Mouse (Mus musculus): ENCODE results near the gene Trim26. TPM values are rescaled to one million over a fixed set of nuclear protein-coding genes. Genes with fewer than 3 reads are reported as not detected.

Gene Trim26
- total and polyA plus RNA-seq, 2 experiments from 2014 or later: 29.8 to 44.3 TPM

GRCm38 (mm10) chr17:36897552-36898205 is 60.7 kb downstream of the Trim26 start, which contains the start of gene Trim31:
Trim31 (plus strand) TSS chr17:36898118.
- Histone ChIP-seq H3K27me3 (ENCODE audit: insufficient read depth, low read length) (no peaks in the 10 kb centered on the region), H3K4me3 (ENCODE audit: low read depth, low read length) (no peak within 1 kb of the TSS), H3K4me2 (ENCODE audit: low read depth, low read length, poor library complexity, severe bottlenecking) (no peak within 1 kb of the TSS), H3K36me3 (ENCODE audit: insufficient read depth, low read length) (no peaks in the 10 kb centered on the region), H3K4me1 (ENCODE audit: insufficient read depth, low read length) (no peaks in the 10 kb centered on the region), H3K9ac (replicated peaks; ENCODE audit: low read length, poor library complexity, severe bottlenecking) (no peak within 1 kb of the TSS), H3K9me3 (ENCODE audit: low read length) (no peaks in the 10 kb centered on the region), H3K27ac (ENCODE audit: low read depth, low read length) (no peak within 1 kb of the TSS)
- no peak for DNase-seq (ENCODE audit: low spot score)
- no peak for TF ChIP-seq CTCF (IDR thresholded peaks at IDR 0.05)
- 74% methylated on average over 6 of the region's 6 CpGs for WGBS
- ATAC-seq (ENCODE audit: low FRiP score): no peak

- Histone ChIP-seq H3K9me3 (ENCODE audit: low read length) (no peaks in the 10 kb centered on the region), H3K4me3 (ENCODE audit: low read depth, low read length) (no peak overlapping the region), H3K27ac (ENCODE audit: low read depth, low read length) (no peak overlapping the region), H3K4me2 (ENCODE audit: low read depth, low read length, poor library complexity, severe bottlenecking) (no peak overlapping the region), H3K9ac (replicated peaks; ENCODE audit: low read length, poor library complexity, severe bottlenecking) (no peak overlapping the region), H3K4me1 (ENCODE audit: insufficient read depth, low read length) (no peaks in the 10 kb centered on the region), H3K27me3 (ENCODE audit: insufficient read depth, low read length) (no peaks in the 10 kb centered on the region), H3K36me3 (ENCODE audit: insufficient read depth, low read length) (no peaks in the 10 kb centered on the region)
- ATAC-seq (ENCODE audit: low FRiP score) (no peak), DNase-seq (ENCODE audit: low spot score) (no peak)
- TF ChIP-seq CTCF (IDR thresholded peaks at IDR 0.05): no peak
- WGBS: 79% methylated on average over 4 of the region's 4 CpGs
Observed at GRCm38 (mm10) chr17:36899376-36899775, 62.4 kb downstream of the Trim26 start.

- 82% methylated on average over 5 of the region's 5 CpGs for WGBS
- no peak overlapping the region for H3K27ac ChIP-seq (ENCODE audit: low read depth, low read length)
- ATAC-seq (ENCODE audit: low FRiP score): no peak
- no peak overlapping the region for H3K9ac ChIP-seq (replicated peaks; ENCODE audit: low read length, poor library complexity, severe bottlenecking)
- no peak overlapping the region for H3K4me3 ChIP-seq (ENCODE audit: low read depth, low read length)
- H3K4me1 ChIP-seq (ENCODE audit: insufficient read depth, low read length): no peaks in the 10 kb centered on the region
- no peak for DNase-seq (ENCODE audit: low spot score)
- H3K9me3 ChIP-seq (ENCODE audit: low read length): no peaks in the 10 kb centered on the region
- H3K36me3 ChIP-seq (ENCODE audit: insufficient read depth, low read length): no peaks in the 10 kb centered on the region
- no peak overlapping the region for H3K4me2 ChIP-seq (ENCODE audit: low read depth, low read length, poor library complexity, severe bottlenecking)
- no peak for TF ChIP-seq CTCF (IDR thresholded peaks at IDR 0.05)
- no peaks in the 10 kb centered on the region for H3K27me3 ChIP-seq (ENCODE audit: insufficient read depth, low read length)
Observed at GRCm38 (mm10) chr17:36900001-36900400, 63.1 kb downstream of the Trim26 start.

- no peaks in the 10 kb centered on the region for H3K36me3 ChIP-seq (ENCODE audit: insufficient read depth, low read length)
- H3K27me3 ChIP-seq (ENCODE audit: insufficient read depth, low read length): no peaks in the 10 kb centered on the region
- H3K9me3 ChIP-seq (ENCODE audit: low read length): no peaks in the 10 kb centered on the region
- H3K4me3 ChIP-seq (ENCODE audit: low read depth, low read length): no peak overlapping the region
- no peaks in the 10 kb centered on the region for H3K4me1 ChIP-seq (ENCODE audit: insufficient read depth, low read length)
- TF ChIP-seq CTCF (IDR thresholded peaks at IDR 0.05): peak; percentile 38
- no peak for ATAC-seq (ENCODE audit: low FRiP score)
- no peak overlapping the region for H3K4me2 ChIP-seq (ENCODE audit: low read depth, low read length, poor library complexity, severe bottlenecking)
- no peak overlapping the region for H3K27ac ChIP-seq (ENCODE audit: low read depth, low read length)
- 38% methylated on average over 1 of the region's 1 CpGs for WGBS
- DNase-seq (ENCODE audit: low spot score): no peak
- H3K9ac ChIP-seq (replicated peaks; ENCODE audit: low read length, poor library complexity, severe bottlenecking): no peak overlapping the region
Observed at GRCm38 (mm10) chr17:36900691-36901090, 63.8 kb downstream of the Trim26 start.

GRCm38 (mm10) chr17:36903651-36904050 is 66.7 kb downstream of the Trim26 start:
- DNase-seq (ENCODE audit: low spot score): no peak
- H3K36me3 ChIP-seq (ENCODE audit: insufficient read depth, low read length): no peaks in the 10 kb centered on the region
- no peaks in the 10 kb centered on the region for H3K27me3 ChIP-seq (ENCODE audit: insufficient read depth, low read length)
- no peaks in the 10 kb centered on the region for H3K4me1 ChIP-seq (ENCODE audit: insufficient read depth, low read length)
- no peak overlapping the region for H3K4me3 ChIP-seq (ENCODE audit: low read depth, low read length)
- H3K9me3 ChIP-seq (ENCODE audit: low read length): no peaks in the 10 kb centered on the region
- WGBS: 66% methylated on average over 3 of the region's 3 CpGs
- H3K4me2 ChIP-seq (ENCODE audit: low read depth, low read length, poor library complexity, severe bottlenecking): no peak overlapping the region
- TF ChIP-seq CTCF (IDR thresholded peaks at IDR 0.05): no peak
- no peak overlapping the region for H3K9ac ChIP-seq (replicated peaks; ENCODE audit: low read length, poor library complexity, severe bottlenecking)
- H3K27ac ChIP-seq (ENCODE audit: low read depth, low read length): no peak overlapping the region
- ATAC-seq (ENCODE audit: low FRiP score): no peak

- WGBS: 50% methylated on average over 1 of the region's 1 CpGs
- no peak overlapping the region for H3K9ac ChIP-seq (replicated peaks; ENCODE audit: low read length, poor library complexity, severe bottlenecking)
- no peaks in the 10 kb centered on the region for H3K4me1 ChIP-seq (ENCODE audit: insufficient read depth, low read length)
- H3K4me3 ChIP-seq (ENCODE audit: low read depth, low read length): no peak overlapping the region
- no peak for TF ChIP-seq CTCF (IDR thresholded peaks at IDR 0.05)
- H3K4me2 ChIP-seq (ENCODE audit: low read depth, low read length, poor library complexity, severe bottlenecking): no peak overlapping the region
- H3K36me3 ChIP-seq (ENCODE audit: insufficient read depth, low read length): no peaks in the 10 kb centered on the region
- H3K9me3 ChIP-seq (ENCODE audit: low read length): no peaks in the 10 kb centered on the region
- no peak for ATAC-seq (ENCODE audit: low FRiP score)
- no peaks in the 10 kb centered on the region for H3K27me3 ChIP-seq (ENCODE audit: insufficient read depth, low read length)
- no peak for DNase-seq (ENCODE audit: low spot score)
- no peak overlapping the region for H3K27ac ChIP-seq (ENCODE audit: low read depth, low read length)
Observed at GRCm38 (mm10) chr17:36908235-36908634, 71.3 kb downstream of the Trim26 start.

Other genes with a start within 250 kb of the Trim26 start
- gene H2-M9, start 194.5 kb upstream of the Trim26 start, total RNA-seq (2014; rRNA removed): not detected in 2 replicates
- gene H2-M9, start 194.5 kb upstream of the Trim26 start, polyA plus RNA-seq (2015; fragmentation: Nextera tagmentation; extraction: Ambion mirVana): not detected in 2 replicates
- gene H2-M1, start 164.9 kb upstream of the Trim26 start, total RNA-seq (2014; rRNA removed): not detected in 2 replicates
- not detected in 2 replicates for gene H2-M1, start 164.9 kb upstream of the Trim26 start, polyA plus RNA-seq (2015; fragmentation: Nextera tagmentation; extraction: Ambion mirVana)
- not detected in 2 replicates for gene H2-M10.5, start 64.2 kb upstream of the Trim26 start, total RNA-seq (2014; rRNA removed)
- gene H2-M10.5, start 64.2 kb upstream of the Trim26 start, polyA plus RNA-seq (2015; fragmentation: Nextera tagmentation; extraction: Ambion mirVana): not detected in 2 replicates
- not detected in 2 replicates for gene H2-M10.6, start 25.0 kb upstream of the Trim26 start, total RNA-seq (2014; rRNA removed)
- gene H2-M10.6, start 25.0 kb upstream of the Trim26 start, polyA plus RNA-seq (2015; fragmentation: Nextera tagmentation; extraction: Ambion mirVana): not detected in 2 replicates
- 0.27 and 0.33 TPM in 2 replicates for gene Trim15, start 30.1 kb downstream of the Trim26 start, total RNA-seq (2014; rRNA removed)
- 0.73 and 0.90 TPM in 2 replicates for gene Trim15, start 30.1 kb downstream of the Trim26 start, polyA plus RNA-seq (2015; fragmentation: Nextera tagmentation; extraction: Ambion mirVana)
- gene Trim10, start 32.4 kb downstream of the Trim26 start, total RNA-seq (2014; rRNA removed): 0.22 and 0.24 TPM in 2 replicates
- 0.16 and 0.17 TPM in 2 replicates for gene Trim10, start 32.4 kb downstream of the Trim26 start, polyA plus RNA-seq (2015; fragmentation: Nextera tagmentation; extraction: Ambion mirVana)
- not detected in 2 replicates for gene Trim40, start 53.0 kb downstream of the Trim26 start, total RNA-seq (2014; rRNA removed)
- gene Trim40, start 53.0 kb downstream of the Trim26 start, polyA plus RNA-seq (2015; fragmentation: Nextera tagmentation; extraction: Ambion mirVana): 0.19 and 0.25 TPM in 2 replicates
- gene Trim31, start 61.0 kb downstream of the Trim26 start, total RNA-seq (2014; rRNA removed): not detected in 2 replicates
- not detected in 2 replicates for gene Trim31, start 61.0 kb downstream of the Trim26 start, polyA plus RNA-seq (2015; fragmentation: Nextera tagmentation; extraction: Ambion mirVana)
- gene Rnf39, start 105.8 kb downstream of the Trim26 start, total RNA-seq (2014; rRNA removed): 3.9 TPM in 2 replicates
- 2.8 and 3.3 TPM in 2 replicates for gene Rnf39, start 105.8 kb downstream of the Trim26 start, polyA plus RNA-seq (2015; fragmentation: Nextera tagmentation; extraction: Ambion mirVana)
- 54.0 and 64.5 TPM in 2 replicates for gene Ppp1r11, start 114.6 kb downstream of the Trim26 start, total RNA-seq (2014; rRNA removed)
- 143 and 166 TPM in 2 replicates for gene Ppp1r11, start 114.6 kb downstream of the Trim26 start, polyA plus RNA-seq (2015; fragmentation: Nextera tagmentation; extraction: Ambion mirVana)
- 31.6 and 37.1 TPM in 2 replicates for gene Znrd1, start 121.4 kb downstream of the Trim26 start, total RNA-seq (2014; rRNA removed)
- gene Znrd1, start 121.4 kb downstream of the Trim26 start, polyA plus RNA-seq (2015; fragmentation: Nextera tagmentation; extraction: Ambion mirVana): 42.4 and 43.7 TPM in 2 replicates
- 2.1 and 3.5 TPM in 2 replicates for gene Znrd1as, start 121.5 kb downstream of the Trim26 start, total RNA-seq (2014; rRNA removed)
- gene Znrd1as, start 121.5 kb downstream of the Trim26 start, polyA plus RNA-seq (2015; fragmentation: Nextera tagmentation; extraction: Ambion mirVana): 2.8 and 3.0 TPM in 2 replicates
- not detected in 2 replicates for gene 2410137M14Rik, start 144.1 kb downstream of the Trim26 start, total RNA-seq (2014; rRNA removed)
- gene 2410137M14Rik, start 144.1 kb downstream of the Trim26 start, polyA plus RNA-seq (2015; fragmentation: Nextera tagmentation; extraction: Ambion mirVana): 0.39 and 0.52 TPM in 2 replicates
- 2.0 and 4.3 TPM in 2 replicates for gene H2-M5, start 152.4 kb downstream of the Trim26 start, total RNA-seq (2014; rRNA removed)
- gene H2-M5, start 152.4 kb downstream of the Trim26 start, polyA plus RNA-seq (2015; fragmentation: Nextera tagmentation; extraction: Ambion mirVana): 1.3 and 1.6 TPM in 2 replicates
- gene Zfp57, start 164.0 kb downstream of the Trim26 start, total RNA-seq (2014; rRNA removed): 140 and 182 TPM in 2 replicates
- 166 and 171 TPM in 2 replicates for gene Zfp57, start 164.0 kb downstream of the Trim26 start, polyA plus RNA-seq (2015; fragmentation: Nextera tagmentation; extraction: Ambion mirVana)
- gene Mog, start 186.3 kb downstream of the Trim26 start, total RNA-seq (2014; rRNA removed): not detected in 2 replicates
- gene Mog, start 186.3 kb downstream of the Trim26 start, polyA plus RNA-seq (2015; fragmentation: Nextera tagmentation; extraction: Ambion mirVana): 0.95 and 1.1 TPM in 2 replicates
- 633 and 639 TPM in 2 replicates for gene Gabbr1, start 208.8 kb downstream of the Trim26 start, total RNA-seq (2014; rRNA removed)
- gene Gabbr1, start 208.8 kb downstream of the Trim26 start, polyA plus RNA-seq (2015; fragmentation: Nextera tagmentation; extraction: Ambion mirVana): 111 and 116 TPM in 2 replicates

Data from midbrain, postnatal 0 days (tissue).